Mouse (Mus musculus) v-Abl transformed pro-B cells (cell line): Measurements from ENCODE around the gene Fam178b.

Source experiments
- in situ Hi-C, 2 experiments: fragments of 400-800 bp; cut with MboI; formaldehyde crosslinking; loops; one replicate each; pipeline ENCODE4 v1.15.1; 2025; ENCODE audit not compliant: unreplicated experiment in 2 of 2

Fam178b gene

DNA sequence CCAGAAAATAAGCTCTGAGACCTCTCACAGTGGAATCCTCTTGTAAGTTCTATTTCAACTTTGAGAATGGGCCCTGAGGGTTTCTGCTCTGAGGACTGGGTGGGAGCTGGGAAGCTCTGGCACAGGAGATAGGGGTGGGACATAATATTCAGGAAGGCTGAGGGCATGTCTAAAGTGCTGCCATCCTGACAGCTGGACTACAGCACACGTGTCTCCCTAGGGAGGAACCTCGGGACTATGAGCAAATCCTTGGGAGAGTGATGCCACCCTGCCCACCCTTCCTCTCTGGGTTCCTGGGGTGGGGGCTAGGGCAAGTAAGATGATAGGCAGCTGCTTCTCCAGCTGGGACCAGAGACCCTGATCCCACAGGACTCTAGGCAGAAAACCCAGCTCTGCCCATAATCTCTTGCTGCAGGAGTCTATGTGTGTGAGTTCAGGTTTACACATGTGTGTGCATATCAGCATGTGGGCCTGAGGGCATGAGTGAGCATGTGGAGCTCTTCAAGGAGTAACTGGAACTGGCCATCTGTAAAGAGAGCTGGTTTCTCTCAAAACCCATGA, 110.8 kb downstream of the Fam178b start:
- in situ Hi-C loops = no loop called here

DNA sequence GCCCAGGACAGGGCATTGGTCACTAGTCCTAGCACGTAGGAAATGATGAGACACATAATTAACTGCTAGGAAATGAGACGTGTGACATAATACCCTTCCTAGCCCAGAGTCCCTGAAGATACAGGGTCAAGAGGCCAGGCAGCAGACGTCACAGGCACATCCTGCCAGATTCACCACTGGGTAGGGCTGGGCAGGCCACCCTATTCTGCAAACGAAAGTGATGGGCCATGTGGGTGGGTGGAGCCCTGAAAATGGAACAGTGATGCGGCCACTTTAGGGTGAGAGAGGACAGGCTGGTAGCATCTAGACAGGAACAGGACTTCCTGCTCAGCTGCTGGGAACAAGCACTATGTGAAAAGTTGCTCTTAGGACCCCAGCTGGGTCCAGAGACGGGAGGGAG, 111.4 kb downstream of the Fam178b start:
- in situ Hi-C loops = no loop called here

DNA sequence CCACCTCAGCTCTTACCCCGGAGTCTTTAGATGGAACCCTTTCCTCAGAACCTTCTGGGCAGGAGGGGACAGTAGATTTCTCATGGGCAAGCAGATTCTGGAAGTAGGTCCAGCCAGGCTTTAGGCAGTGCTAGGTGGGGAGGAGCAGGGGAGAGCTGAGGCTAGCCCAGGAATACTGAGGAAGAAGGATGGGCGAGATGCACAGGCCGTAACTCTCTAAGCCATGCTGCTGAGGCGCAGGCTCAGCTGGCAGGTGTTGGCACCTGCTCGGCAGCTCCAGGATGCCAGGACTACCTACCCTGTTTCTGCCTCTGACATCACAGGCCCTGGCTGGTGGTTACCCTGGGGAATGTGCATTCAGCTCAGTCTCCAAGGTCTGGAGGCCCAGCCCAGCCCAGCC, 112.7 kb downstream of the Fam178b start:
- in situ Hi-C loops = no loop called here

DNA sequence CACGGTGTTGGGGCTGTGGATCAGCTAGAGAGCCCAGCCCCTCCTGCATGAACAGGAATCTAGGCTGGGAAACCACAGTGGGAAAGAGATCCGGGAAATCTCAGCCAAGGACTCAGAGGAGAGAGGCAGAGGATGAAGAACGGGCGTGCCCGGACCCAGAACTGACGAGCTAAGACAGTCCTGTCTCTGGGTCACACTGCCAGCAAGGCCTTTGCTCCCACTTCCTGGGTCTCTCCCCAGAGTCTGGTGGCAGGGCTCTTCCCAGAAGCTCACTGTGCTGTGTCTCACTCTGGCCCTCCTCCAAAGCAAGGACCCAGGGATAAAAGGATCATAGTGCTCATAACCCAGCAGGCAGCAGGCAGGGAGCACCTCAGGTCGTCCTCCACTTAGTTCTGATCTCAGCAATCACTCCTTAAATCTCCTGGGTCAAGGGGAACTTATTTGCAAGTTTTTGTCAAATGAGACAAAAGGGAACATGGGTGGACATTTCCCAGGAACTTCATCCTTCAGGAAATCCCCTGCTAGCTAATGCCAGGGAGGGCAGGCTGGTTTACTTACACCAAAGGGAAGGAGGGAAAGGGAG, 113.2 kb downstream of the Fam178b start:
- in situ Hi-C loops = no loop called here

DNA sequence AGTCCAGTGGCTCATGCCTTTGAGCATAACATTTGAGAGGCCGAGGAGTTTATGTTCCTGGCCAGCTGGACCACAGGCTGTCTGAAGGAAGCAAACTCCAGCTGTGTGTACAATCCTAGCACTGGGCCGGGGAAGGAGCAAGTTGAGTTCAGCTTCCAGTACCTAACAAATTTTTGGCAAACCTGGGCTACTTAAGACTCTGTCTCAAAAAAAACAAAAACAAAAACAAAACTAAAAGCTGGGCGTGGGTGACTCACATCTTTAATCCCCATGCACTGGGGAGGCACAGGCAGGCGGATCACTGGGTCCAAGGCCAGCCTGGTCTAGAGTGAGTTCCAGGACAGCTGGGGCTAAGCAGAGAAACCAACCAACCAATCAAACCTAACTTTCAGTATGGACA, 114.2 kb downstream of the Fam178b start:
- in situ Hi-C loops = no loop called here

DNA sequence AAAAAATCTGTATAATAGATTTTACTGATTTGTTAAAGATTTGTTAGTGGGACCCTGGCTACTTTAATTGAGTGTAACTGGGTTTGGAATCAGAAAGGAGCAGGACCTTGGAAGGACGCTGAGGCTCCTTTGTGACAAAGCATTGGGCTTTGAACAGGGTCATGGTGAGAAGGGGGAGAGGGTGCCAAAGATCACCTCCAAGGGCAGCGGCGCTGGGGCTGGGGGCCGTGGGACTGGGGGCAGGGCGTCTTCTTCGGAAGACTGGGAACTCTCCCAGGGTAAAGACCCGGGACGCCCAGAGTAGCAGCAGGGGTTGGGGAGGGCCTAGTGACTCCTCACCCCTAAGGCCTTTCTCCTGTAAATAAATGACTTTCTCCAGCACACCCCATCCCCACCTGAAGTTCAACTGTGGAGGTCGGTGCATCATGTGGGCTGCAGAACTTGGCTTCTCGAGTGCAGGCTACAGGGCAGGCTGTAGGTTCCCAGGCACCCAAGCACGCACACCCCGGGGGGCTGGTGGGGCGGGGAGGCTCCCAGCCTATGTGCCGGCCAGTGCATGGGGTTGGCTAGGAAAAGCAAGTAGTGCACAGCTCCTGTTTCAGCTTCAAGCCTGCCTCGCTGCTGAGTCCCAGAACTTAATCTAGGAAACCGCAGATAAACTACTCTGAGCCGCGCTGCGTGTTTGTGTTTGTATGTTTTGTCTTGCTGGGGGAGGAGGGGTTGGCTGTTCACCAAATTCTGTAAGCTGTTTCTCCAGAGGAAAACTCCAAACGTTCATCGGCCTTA, 115.0 kb downstream of the Fam178b start:
- in situ Hi-C loops = no loop called here

DNA sequence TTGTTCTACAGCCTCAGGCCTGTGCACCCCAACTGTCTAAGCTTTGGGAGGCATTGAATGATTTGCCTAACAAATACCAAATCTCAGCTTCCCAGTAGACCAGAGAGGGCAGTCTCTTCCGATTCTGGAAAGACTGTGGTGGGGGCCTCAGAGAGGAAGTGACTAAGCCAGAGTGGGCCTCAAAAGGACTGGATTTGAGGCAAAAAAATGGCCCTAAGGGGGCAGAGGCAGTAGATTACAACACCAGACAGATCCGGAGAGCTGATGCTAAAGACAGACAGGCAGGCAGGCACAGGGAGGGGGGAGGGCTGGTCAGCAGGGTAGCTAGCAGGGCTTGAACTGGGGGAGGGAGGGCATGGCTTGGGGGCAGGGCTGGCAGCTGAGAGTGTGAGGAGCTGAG, 116.6 kb downstream of the Fam178b start:
- in situ Hi-C loops = no loop called here

DNA sequence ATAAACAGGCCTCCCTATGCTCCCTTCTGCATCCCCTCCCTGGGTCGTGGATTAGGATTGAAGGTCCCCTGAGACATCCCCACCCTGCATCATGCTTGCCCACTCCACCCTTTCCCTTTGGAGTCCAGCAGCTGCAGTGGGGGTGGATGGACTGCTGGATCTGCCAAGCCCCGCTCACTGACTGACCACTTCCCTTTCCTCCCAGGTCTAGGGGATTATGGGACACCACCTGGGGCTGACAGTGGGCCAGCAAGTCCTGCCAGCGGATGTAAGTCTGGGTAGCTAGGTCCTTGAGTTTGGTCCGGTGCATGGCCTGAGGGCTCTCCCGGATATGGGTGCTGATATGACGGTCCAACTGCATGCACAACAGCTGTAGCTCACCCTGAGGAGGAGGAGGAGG, 118.9 kb downstream of the Fam178b start:
- in situ Hi-C loops = no loop called here

DNA sequence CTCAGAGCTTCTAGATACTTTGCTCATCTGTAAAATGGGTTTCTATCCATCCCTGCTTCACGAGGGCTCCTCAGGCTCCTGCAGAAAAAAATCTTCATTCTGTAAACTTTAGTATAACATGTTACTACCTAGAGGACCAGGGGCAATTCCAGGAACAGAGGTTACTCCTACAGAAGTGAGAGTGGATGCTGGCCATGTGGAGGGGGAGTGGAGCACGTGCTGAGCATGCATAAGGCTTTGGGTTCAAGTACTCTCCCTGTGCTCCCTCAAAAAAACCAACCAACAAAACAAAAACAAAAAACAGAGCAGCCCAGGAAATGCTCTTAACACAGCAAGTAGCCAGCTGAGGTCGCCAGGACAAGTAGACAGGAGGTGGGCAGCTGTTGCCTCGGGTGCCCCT, 119.4 kb downstream of the Fam178b start:
- in situ Hi-C loops = no loop called here

DNA sequence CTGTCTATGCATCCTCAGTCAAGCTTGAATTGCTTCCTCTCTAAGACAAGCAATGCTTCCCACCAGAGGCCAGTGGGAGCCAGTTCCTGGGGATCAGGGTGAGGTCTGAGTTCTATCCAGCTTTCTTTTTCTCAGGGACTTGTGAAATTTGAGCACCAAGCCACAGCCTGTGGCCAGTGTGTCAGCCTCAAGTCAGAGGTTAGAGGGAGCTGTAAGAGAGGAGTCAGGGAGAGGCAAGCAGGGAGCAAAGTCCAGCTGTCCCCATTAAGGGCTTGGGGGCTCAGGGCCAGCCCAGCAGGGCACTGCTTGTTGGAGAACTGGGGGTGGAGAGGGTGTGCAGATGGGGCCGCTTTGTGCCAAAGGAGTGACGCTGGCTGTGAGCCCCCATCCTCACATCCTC, 119.8 kb downstream of the Fam178b start:
- in situ Hi-C loops = no loop called here

DNA sequence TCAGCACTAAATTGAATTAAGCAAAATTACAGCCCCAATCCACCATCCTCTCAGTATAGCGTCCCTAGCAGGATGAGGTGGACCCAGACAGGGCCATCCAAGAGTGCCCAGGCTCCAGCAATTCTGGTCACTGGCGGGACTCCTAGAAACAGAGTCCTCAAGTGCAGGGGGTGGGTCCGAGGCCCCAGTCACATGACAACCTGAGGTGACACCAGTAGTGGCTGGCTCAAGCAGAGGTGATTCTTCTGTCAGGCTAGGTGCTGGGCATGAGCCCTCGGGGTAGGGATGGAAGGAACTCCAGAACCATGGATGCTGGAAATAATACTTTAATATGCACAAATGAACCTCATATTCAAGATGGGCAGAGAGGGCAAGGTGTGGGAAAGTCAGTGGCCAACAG, 120.6 kb downstream of the Fam178b start:
- in situ Hi-C loops = no loop called here

DNA sequence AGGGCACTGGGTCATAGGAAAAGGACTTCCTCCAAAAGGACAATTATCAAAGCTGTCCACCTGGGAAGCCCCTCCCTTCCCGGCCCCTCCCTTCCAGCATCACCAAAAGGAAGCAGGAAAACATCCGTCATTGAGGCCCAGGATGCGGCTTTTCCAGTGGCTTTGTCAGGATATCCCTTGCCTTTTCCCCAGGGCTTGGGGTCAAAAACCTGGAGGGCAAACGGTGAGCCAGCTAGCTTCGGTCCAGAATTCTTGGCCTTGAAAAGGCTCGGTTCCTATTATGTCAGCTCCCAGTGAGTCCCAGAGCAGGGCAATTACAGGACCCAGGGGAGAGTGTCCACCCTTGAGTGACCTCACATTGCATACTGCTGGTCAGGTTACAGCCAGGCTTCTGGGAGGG, 122.1 kb downstream of the Fam178b start:
- in situ Hi-C loops = no loop called here

DNA sequence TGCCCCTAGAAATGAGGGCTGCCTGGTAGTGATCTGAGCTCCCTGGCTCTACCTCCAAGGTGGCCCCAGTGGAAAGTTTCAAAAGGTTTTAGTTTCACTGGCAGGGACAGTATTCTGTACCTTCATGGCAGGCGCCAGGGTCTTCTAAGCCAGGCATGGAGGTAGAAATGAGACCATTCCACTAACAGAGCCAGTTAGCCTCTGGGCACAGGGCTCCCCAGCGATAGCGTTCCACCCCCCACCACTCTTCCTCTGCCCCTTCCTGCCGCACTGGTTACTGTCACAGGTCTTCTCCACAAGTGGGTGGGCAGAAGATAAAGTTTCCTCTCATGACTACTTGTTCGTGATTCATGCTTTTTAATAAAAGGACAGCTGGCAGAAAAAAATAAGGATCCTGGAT, 123.1 kb downstream of the Fam178b start:
- in situ Hi-C loops = no loop called here

DNA sequence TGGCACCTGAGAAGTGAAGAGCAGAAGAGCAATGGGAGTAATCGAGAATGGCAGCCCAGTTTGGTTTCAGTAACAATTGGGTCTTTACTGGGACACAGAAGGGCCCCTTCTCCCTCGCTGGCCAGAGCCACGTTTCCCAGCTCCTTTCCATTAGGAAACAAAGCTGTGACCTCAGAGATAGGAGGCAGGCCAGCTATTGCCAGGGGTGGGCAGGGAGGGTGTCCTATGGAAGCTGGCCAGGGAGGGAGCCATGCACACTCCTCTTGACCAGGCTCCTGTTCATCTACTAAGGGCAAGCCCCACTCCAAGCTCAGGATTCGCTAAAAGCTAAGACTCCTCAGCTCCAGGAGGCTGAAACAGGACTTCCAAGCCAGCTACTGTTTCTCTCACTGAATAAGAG, 123.7 kb downstream of the Fam178b start:
- in situ Hi-C loops = no loop called here

DNA sequence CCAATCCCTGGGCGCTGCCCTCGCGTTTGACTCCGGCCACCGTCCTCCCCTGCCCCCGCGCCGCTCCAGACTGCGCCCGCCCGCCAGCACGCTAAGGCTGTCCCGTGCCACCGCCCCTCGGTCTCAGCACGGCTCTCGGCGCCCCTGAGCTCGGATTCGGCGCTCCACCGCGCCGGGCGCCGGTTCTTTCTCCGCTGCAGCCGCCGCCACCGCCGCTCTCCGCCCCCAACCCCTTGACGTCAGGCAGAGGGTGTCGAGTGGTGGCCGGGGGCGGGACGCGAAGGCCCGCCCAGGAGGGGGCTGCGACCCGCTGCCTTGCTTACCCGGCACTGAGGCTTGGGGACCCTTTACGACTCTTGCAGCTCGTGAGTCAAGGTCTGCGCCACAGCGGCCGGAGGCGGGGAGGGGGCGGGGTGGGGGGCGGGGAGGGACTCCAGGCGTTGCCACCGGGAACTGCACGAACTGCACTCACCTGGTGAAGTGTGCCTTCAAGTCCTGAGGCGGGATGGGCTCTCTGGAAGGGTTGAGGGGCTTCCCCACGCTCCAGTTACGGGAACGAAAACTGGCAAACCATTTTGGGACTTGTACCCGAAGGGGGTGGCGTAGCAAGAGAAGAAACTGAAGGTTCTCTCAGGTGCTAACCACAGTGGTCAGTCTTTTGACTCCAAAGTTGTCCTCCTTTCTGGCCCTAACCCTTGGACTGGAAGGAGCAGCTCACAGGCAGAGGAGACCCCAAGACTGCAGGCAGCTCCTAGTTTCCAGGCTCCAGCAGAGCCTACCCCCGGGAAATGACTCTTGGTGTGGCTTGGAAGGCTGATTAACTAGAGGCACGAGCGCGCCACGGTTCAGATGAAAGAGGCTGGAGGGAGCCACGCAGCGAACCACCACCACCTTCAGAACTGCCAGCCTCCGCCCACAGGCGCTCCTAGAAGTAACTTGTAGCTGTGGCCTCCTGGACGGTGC, 124.7 kb downstream of the Fam178b start, which contains the start of gene Sema4c:
Gene Sema4c (minus strand): TSS at position 319 of the 963 bp plus-strand sequence.
- in situ Hi-C loops = no loop called here

DNA sequence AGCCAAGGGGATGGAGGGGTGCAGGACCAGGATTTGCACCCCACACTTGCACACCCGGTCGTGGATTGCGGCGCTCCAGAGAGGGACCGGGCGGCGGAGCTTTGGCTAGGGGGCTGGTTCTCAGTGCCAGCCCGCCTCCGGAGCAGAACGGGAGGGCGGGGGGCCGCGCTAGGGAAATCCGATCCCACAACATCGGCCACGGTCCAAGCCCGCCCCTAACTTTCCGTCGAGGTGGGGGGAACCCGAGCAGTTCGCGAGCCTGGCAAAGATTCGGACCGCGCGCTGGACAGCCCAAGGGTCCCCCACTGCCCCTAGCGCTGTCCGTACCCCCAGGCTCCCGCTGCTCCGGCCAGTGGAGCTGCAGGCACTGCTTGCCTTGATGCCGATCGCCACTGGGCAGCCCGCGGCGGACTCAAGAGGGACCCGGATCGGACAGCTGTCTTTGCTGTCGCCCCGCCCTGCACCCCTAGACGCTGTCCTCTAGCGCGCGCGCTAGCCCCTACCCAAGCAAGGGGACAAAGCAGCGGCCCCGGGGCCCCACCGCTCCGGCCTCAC, 125.4 kb downstream of the Fam178b start:
- in situ Hi-C loops = no loop called here

DNA sequence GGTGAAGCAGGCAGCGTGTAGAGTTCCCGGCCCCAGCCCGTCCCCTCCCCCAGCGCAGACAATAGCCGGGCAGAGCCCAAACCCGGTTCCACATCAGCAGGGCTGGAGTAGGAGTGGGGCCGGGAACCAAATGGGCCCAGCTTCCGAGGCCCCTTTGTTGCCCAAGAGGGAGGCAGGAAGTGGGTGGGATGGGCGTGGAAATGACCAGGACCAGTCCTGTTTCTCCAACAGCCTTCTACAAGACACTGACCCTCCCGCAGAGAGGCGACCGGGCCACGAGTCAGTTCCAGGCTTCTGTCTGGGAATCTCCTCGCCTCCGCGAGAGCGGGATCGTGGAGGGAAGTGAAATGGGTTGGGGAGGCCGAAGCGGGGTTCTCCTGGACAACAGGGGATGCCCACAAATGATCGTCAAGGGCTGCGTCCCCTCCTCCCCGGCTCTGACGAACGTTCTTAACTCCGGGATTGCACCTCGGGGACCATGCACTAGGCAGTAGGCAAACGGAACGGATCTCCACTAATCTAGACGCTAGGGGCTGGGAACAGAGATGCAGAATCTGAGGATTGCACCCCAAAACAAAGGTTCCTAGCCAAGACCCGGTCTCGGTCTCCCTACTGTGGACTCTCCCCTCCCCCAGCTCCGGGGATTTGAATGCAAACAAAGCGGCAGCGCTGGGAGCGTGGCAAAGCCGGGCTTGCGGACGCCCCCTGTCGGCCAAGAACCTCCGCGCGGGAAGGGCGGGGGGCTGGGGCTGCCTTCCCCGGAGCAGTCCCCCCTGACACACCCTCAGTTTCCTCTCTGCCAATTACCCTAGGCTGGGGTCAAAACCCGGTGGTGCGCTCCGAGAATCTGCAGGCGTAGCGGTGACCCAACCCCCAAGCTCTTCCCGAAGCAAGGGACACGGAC, 126.2 kb downstream of the Fam178b start:
- in situ Hi-C loops = no loop called here

DNA sequence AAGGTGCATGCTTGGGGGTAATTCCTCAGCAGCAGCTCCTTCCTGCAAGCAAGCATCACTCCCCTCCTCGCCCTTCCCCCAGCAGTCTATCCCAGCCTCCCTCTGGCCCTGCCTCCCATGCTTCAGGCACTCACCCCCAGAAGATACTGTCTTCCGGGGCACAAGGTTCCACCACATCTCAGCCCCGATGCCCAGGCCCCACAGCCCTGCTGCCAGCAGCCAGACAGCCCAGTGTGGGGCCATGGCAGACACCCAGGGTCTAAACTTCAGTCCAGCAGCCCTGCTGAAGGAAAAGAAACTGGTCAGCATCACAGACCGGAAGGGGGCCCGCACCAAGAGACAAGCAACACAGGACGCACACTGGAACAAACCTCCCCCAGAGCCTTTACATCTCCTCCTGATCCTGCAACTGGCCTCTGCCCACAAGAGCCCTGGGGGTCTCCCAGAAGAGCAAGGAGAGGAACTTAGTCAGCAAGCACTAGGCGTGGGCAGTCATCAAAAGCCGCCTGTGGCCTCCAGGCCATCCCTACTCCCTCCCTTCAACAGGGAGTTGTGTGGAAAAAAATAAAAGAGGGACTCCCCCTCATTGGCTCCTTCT, 127.1 kb downstream of the Fam178b start:
- in situ Hi-C loops = no loop called here
